Mouse (Mus musculus) MEL (cell line): ENCODE data around the gene Tm4sf19. TPM values are rescaled to one million over a fixed set of nuclear protein-coding genes. Genes with fewer than 3 reads are reported as not detected.
A peak's percentile ranks its signal among the peaks of the same experiment; 100 is the strongest.

ENCODE experiments used
- DNase-seq: peaks from one replicate; pipeline ENCODE4 v3.0.0; 2011; ENCODE audit warnings: low read depth, low spot score
- H3K27ac ChIP-seq: 2 replicates; pipeline ENCODE4 v1.5.1; 2012; ENCODE audit warnings: low read depth, mild to moderate bottlenecking, control low read depth, low read length, moderate library complexity; ENCODE audit not compliant: control insufficient read depth
- H3K27me3 ChIP-seq, 2 experiments: fragments of 150-350 bp in 1 of 2; sonication (generic) in 1 of 2; 2 replicates each; pipeline ENCODE4 v1.6.1; 2012; ENCODE audit warnings: low read length in 2 of 2, mild to moderate bottlenecking in 2 of 2, improper control_type of control experiment in 1 of 2, moderate library complexity in 1 of 2; ENCODE audit not compliant: insufficient read depth in 2 of 2, control insufficient read depth in 1 of 2
- H3K36me3 ChIP-seq, 2 experiments: 2 replicates each; pipeline ENCODE4 v1.6.1; 2012 to 2014; ENCODE audit warnings: low read length in 2 of 2, improper control_type of control experiment in 1 of 2, inconsistent platforms in 1 of 2, mild to moderate bottlenecking in 1 of 2; ENCODE audit not compliant: insufficient read depth in 2 of 2, control insufficient read depth in 1 of 2
- H3K4me1 ChIP-seq, 2 experiments: fragments of 150-350 bp in 1 of 2; sonication (generic) in 1 of 2; 2 replicates each; pipeline ENCODE4 v1.6.1; 2012; ENCODE audit warnings: low read length in 2 of 2, improper control_type of control experiment in 1 of 2, mild to moderate bottlenecking in 1 of 2; ENCODE audit not compliant: insufficient read depth in 2 of 2, control insufficient read depth in 1 of 2
- H3K4me3 ChIP-seq, 2 experiments: fragments of 150-350 bp in 1 of 2; sonication (generic) in 1 of 2; 2 replicates each; pipeline ENCODE4 v1.5.1; 2012; ENCODE audit warnings: low read depth in 2 of 2, low read length in 2 of 2, mild to moderate bottlenecking in 2 of 2, moderate library complexity in 2 of 2, control low read depth in 1 of 2, improper control_type of control experiment in 1 of 2; ENCODE audit not compliant: control insufficient read depth in 1 of 2, insufficient read depth in 1 of 2
- H3K79me2 ChIP-seq: 2 replicates; pipeline ENCODE4 v1.6.1; 2012; ENCODE audit warnings: mild to moderate bottlenecking, low read length, moderate library complexity; ENCODE audit not compliant: control insufficient read depth, poor library complexity, insufficient read depth
- H3K9ac ChIP-seq: 2 replicates; pipeline ENCODE4 v1.6.1; 2012; ENCODE audit warnings: low read depth, mild to moderate bottlenecking, control low read depth, low read length, moderate library complexity; ENCODE audit not compliant: control insufficient read depth, poor library complexity, severe bottlenecking
- H3K9me3 ChIP-seq: fragments of 150-350 bp; sonication (generic); replicated peaks from 2 replicates; pipeline ENCODE4 v1.6.1; 2012; ENCODE audit warnings: mild to moderate bottlenecking, low read length, improper control_type of control experiment, moderate library complexity; ENCODE audit not compliant: insufficient read depth
- CHD1 ChIP-seq: IDR thresholded peaks from 2 replicates; pipeline ENCODE4 v1.6.1; 2012; ENCODE audit warnings: low read depth, mild to moderate bottlenecking, inconsistent platforms, low read length, improper control_type of control experiment
- CHD2 ChIP-seq: IDR thresholded peaks from 2 replicates; pipeline ENCODE4 v1.6.1; 2011; ENCODE audit warnings: low read length, improper control_type of control experiment
- CTCF ChIP-seq, 3 experiments: IDR thresholded peaks in 2 of 3; conservative IDR thresholded peaks in 1 of 3; 2 replicates each; pipeline ENCODE4 v1.5.1; 2011 to 2012; ENCODE audit warnings: low read length in 3 of 3, low read depth in 2 of 3, mild to moderate bottlenecking in 2 of 3, improper control_type of control experiment in 1 of 3, inconsistent platforms in 1 of 3, mixed read lengths in 1 of 3, moderate library complexity in 1 of 3; ENCODE audit not compliant: control insufficient read depth in 1 of 3, insufficient read depth in 1 of 3, poor library complexity in 1 of 3, severe bottlenecking in 1 of 3
- E2F4 ChIP-seq: IDR thresholded peaks from 2 replicates; pipeline ENCODE4 v1.6.1; 2011; ENCODE audit warnings: low read depth, low read length, improper control_type of control experiment, borderline replicate concordance
- ELF1 ChIP-seq: IDR thresholded peaks from 2 replicates; pipeline ENCODE4 v1.6.1; 2014; ENCODE audit warnings: low read depth, mild to moderate bottlenecking, inconsistent platforms, low read length, improper control_type of control experiment, moderate library complexity
- EP300 ChIP-seq, 2 experiments: IDR thresholded peaks; 2 replicates each; pipeline ENCODE4 v1.6.1; 2011; ENCODE audit warnings: improper control_type of control experiment in 2 of 2, low read length in 2 of 2, low read depth in 1 of 2, mild to moderate bottlenecking in 1 of 2
- ETS1 ChIP-seq: IDR thresholded peaks from 2 replicates; pipeline ENCODE4 v1.6.1; 2012; ENCODE audit warnings: low read depth, mild to moderate bottlenecking, inconsistent platforms, low read length, improper control_type of control experiment, moderate library complexity
- GABPA ChIP-seq: IDR thresholded peaks from 2 replicates; pipeline ENCODE4 v1.6.1; 2012; ENCODE audit warnings: low read depth, mild to moderate bottlenecking, inconsistent platforms, low read length, improper control_type of control experiment, moderate library complexity
- GATA1 ChIP-seq: IDR thresholded peaks from 2 replicates; pipeline ENCODE4 v1.6.1; 2011; ENCODE audit warnings: low read depth, low read length, improper control_type of control experiment
- HCFC1 ChIP-seq: IDR thresholded peaks from 2 replicates; pipeline ENCODE4 v1.6.1; 2012; ENCODE audit warnings: low read depth, mild to moderate bottlenecking, inconsistent platforms, low read length, improper control_type of control experiment, moderate library complexity
- KAT2A ChIP-seq: conservative IDR thresholded peaks from 2 replicates; pipeline ENCODE4 v1.6.1; 2012; ENCODE audit warnings: low read depth, low read length, improper control_type of control experiment, inconsistent platforms
- MAFK ChIP-seq: IDR thresholded peaks from 2 replicates; pipeline ENCODE4 v1.6.1; 2011; ENCODE audit warnings: low read depth, mild to moderate bottlenecking, low read length, improper control_type of control experiment, borderline replicate concordance
- MAX ChIP-seq: IDR thresholded peaks from 2 replicates; pipeline ENCODE4 v1.6.1; 2011; ENCODE audit warnings: low read length, improper control_type of control experiment
- MAZ ChIP-seq: IDR thresholded peaks from 2 replicates; pipeline ENCODE4 v1.6.1; 2012; ENCODE audit warnings: low read depth, mild to moderate bottlenecking, inconsistent platforms, low read length, improper control_type of control experiment
- MEF2A ChIP-seq: IDR thresholded peaks from 2 replicates; pipeline ENCODE4 v1.6.1; 2014; ENCODE audit warnings: low read depth, mild to moderate bottlenecking, inconsistent platforms, low read length, improper control_type of control experiment; ENCODE audit not compliant: poor library complexity, insufficient replicate concordance, severe bottlenecking; ENCODE audit errors: extremely low read depth
- MXI1 ChIP-seq: IDR thresholded peaks from 2 replicates; pipeline ENCODE4 v1.6.1; 2011; ENCODE audit warnings: mild to moderate bottlenecking, low read depth, low read length, improper control_type of control experiment
- MYB ChIP-seq: IDR thresholded peaks from 2 replicates; pipeline ENCODE4 v1.6.1; 2011; ENCODE audit warnings: mild to moderate bottlenecking, low read depth, low read length, improper control_type of control experiment
- MYC ChIP-seq: IDR thresholded peaks from 2 replicates; pipeline ENCODE4 v1.6.1; 2011; ENCODE audit warnings: low read depth, mild to moderate bottlenecking, low read length, improper control_type of control experiment, moderate library complexity
- NELFE ChIP-seq: IDR thresholded peaks from 2 replicates; pipeline ENCODE4 v1.6.1; 2011; ENCODE audit warnings: low read depth, low read length, improper control_type of control experiment
- POLR2A ChIP-seq, 2 experiments: IDR thresholded peaks; 2 replicates each; pipeline ENCODE4 v1.6.1; 2011 to 2012; ENCODE audit warnings: low read length in 2 of 2, mild to moderate bottlenecking in 2 of 2, control low read depth in 1 of 2, improper control_type of control experiment in 1 of 2, low read depth in 1 of 2, moderate library complexity in 1 of 2; ENCODE audit not compliant: control insufficient read depth in 1 of 2, insufficient read depth in 1 of 2, poor library complexity in 1 of 2
- POLR2AphosphoS2 ChIP-seq: IDR thresholded peaks from 2 replicates; pipeline ENCODE4 v1.6.1; 2011; ENCODE audit warnings: low read length, improper control_type of control experiment
- RCOR1 ChIP-seq: IDR thresholded peaks from 2 replicates; pipeline ENCODE4 v1.6.1; 2012; ENCODE audit warnings: low read depth, mild to moderate bottlenecking, inconsistent platforms, low read length, improper control_type of control experiment
- SIN3A ChIP-seq: IDR thresholded peaks from 2 replicates; pipeline ENCODE4 v1.6.1; 2012; ENCODE audit warnings: low read length, improper control_type of control experiment, inconsistent platforms
- SMC3 ChIP-seq: IDR thresholded peaks from 2 replicates; pipeline ENCODE4 v1.6.1; 2011; ENCODE audit warnings: low read depth, low read length, improper control_type of control experiment
- TAL1 ChIP-seq: IDR thresholded peaks from 2 replicates; pipeline ENCODE4 v1.6.1; 2012; ENCODE audit warnings: mild to moderate bottlenecking, inconsistent platforms, low read length, moderate library complexity, mixed read lengths
- TBP ChIP-seq: IDR thresholded peaks from 2 replicates; pipeline ENCODE4 v1.8.0; 2011; ENCODE audit warnings: low read depth, low read length, improper control_type of control experiment
- TCF12 ChIP-seq: IDR thresholded peaks from 2 replicates; pipeline ENCODE4 v1.6.1; 2014; ENCODE audit warnings: low read depth, mild to moderate bottlenecking, inconsistent platforms, low read length, improper control_type of control experiment, moderate library complexity
- UBTF ChIP-seq: IDR thresholded peaks from 2 replicates; pipeline ENCODE4 v1.6.1; 2012; ENCODE audit warnings: low read depth, mild to moderate bottlenecking, inconsistent platforms, low read length, improper control_type of control experiment, moderate library complexity, borderline replicate concordance; ENCODE audit not compliant: insufficient read depth
- USF1 ChIP-seq: IDR thresholded peaks from 2 replicates; pipeline ENCODE4 v1.6.1; 2014; ENCODE audit warnings: low read depth, mild to moderate bottlenecking, inconsistent platforms, low read length, improper control_type of control experiment, moderate library complexity
- USF2 ChIP-seq, 2 experiments: IDR thresholded peaks; 2 replicates each; pipeline ENCODE4 v1.6.1; 2011 to 2012; ENCODE audit warnings: improper control_type of control experiment in 2 of 2, low read length in 2 of 2, borderline replicate concordance in 1 of 2, inconsistent platforms in 1 of 2, low read depth in 1 of 2, mild to moderate bottlenecking in 1 of 2; ENCODE audit not compliant: insufficient read depth in 1 of 2
- ZC3H11A ChIP-seq: IDR thresholded peaks from 2 replicates; pipeline ENCODE4 v1.6.1; 2012; ENCODE audit warnings: low read depth, mild to moderate bottlenecking, inconsistent platforms, low read length, improper control_type of control experiment
- ZKSCAN1 ChIP-seq: IDR thresholded peaks from 2 replicates; pipeline ENCODE4 v1.6.1; 2012; ENCODE audit warnings: low read depth, mild to moderate bottlenecking, inconsistent platforms, low read length, improper control_type of control experiment, moderate library complexity
- ZMIZ1 ChIP-seq: IDR thresholded peaks from 2 replicates; pipeline ENCODE4 v1.6.1; 2012; ENCODE audit warnings: low read depth, mild to moderate bottlenecking, inconsistent platforms, low read length, improper control_type of control experiment, moderate library complexity
- ZNF384 ChIP-seq: IDR thresholded peaks from 2 replicates; pipeline ENCODE4 v1.6.1; 2012; ENCODE audit warnings: low read depth, mild to moderate bottlenecking, inconsistent platforms, low read length, improper control_type of control experiment
- polyA plus RNA-seq, 2 experiments: library from polyadenylated mRNA; stranded (reverse) in 1 of 2; unstranded in 1 of 2; fragments of >175 nt in 1 of 2; fragments of >200 nt in 1 of 2; gene quantifications; 2 replicates each; pipeline versions ENCODE4 v1.2.1 to v1.2.4; 2012; ENCODE audit warnings: low replicate concordance in 2 of 2, low read depth in 1 of 2; ENCODE audit not compliant: insufficient read length in 2 of 2, insufficient read depth in 1 of 2, missing spikeins in 1 of 2
- total RNA-seq: library from RNA; depleted of rRNA; stranded (reverse); fragments of 300-350 nt; gene quantifications from 2 replicates; pipeline ENCODE4 v1.2.3, GENCODE M21; 2012

Gene Tm4sf19
- total and polyA plus RNA-seq, 3 experiments, result 0.06 TPM; not detected in 2

GRCm38 (mm10) chr16:32419517-32420483 lies 19.5 kb downstream of the Tm4sf19 start, which contains the start of gene Tctex1d2:
TSS of gene Tctex1d2 (plus strand) at chr16:32419702.
- Histone ChIP-seq H3K36me3 (peaks cover 0 to 5% of the 10 kb centered on the region in 2 experiments; a peak in 1 of 4 replicates), H3K27me3 (no peaks in the 10 kb centered on the region), H3K4me1 (peaks cover 0 to 3% of the 10 kb centered on the region in 2 experiments; a peak in 2 of 4 replicates), H3K9me3 (no peaks in the 10 kb centered on the region), H3K9ac (peak within 1 kb of the TSS; percentile 75), H3K4me3 (peak within 1 kb of the TSS; percentile 58 to 84), H3K27ac (peak within 1 kb of the TSS; percentile 68), H3K79me2 (peaks cover 3% of the 10 kb centered on the region; the same call in 1 of the 2 replicates)
- peak; percentile 97 for DNase-seq
- TF ChIP-seq GABPA (no peak), MAZ (no peak), CHD1 (no peak), MYC (0 out of 2 replicates have a peak, but pooled peaks have one; percentile 12), ZKSCAN1 (no peak), ETS1 (peak; percentile 46; the same call in 1 of the 2 replicates), RCOR1 (no peak), CHD2 (no peak), GATA1 (peak; percentile 35; the same call in 1 of the 2 replicates), ZMIZ1 (no peak), ZNF384 (peak; percentile 79), TAL1 (peak; percentile 33), MAX (peak; percentile 54; the same call in 1 of the 2 replicates), SMC3 (no peak), MEF2A (no peak), POLR2AphosphoS2 (0 out of 2 replicates have a peak, but pooled peaks have one; percentile 26), HCFC1 (peak; percentile 74), EP300 (IDR thresholded peaks at IDR 0.05; ENCODE audit: low read depth in 1 of 2, low read length in 2 of 2) (peak in 1 of 2 experiments; percentile 62; a peak in 2 of 4 replicates), MAFK (no peak), KAT2A (peak; percentile 67), USF1 (peak; percentile 97), TCF12 (peak; percentile 62), E2F4 (no peak), POLR2A (IDR thresholded peaks at IDR 0.05; ENCODE audit: control insufficient read depth in 1 of 2, insufficient read depth in 1 of 2, low read depth in 1 of 2, low read length in 2 of 2, poor library complexity in 1 of 2) (peak in 1 of 2 experiments; percentile 73; a peak in 1 of 4 replicates), ELF1 (peak; percentile 76), SIN3A (peak; percentile 80), CTCF (IDR thresholded peaks at IDR 0.05 in 2 of 3, conservative IDR thresholded peaks at IDR 0.05 in 1 of 3; ENCODE audit: control insufficient read depth in 1 of 3, insufficient read depth in 1 of 3, low read depth in 2 of 3, low read length in 3 of 3, poor library complexity in 1 of 3, severe bottlenecking in 1 of 3) (no peak), USF2 (IDR thresholded peaks at IDR 0.05; ENCODE audit: borderline replicate concordance in 1 of 2, insufficient read depth in 1 of 2, low read depth in 1 of 2, low read length in 2 of 2) (peak; percentile 39 to 76; a peak in 3 of 4 replicates), MYB (0 out of 2 replicates have a peak, but pooled peaks have one; percentile 22), UBTF (no peak), NELFE (peak; percentile 53), MXI1 (peak; percentile 86), ZC3H11A (no peak), TBP (peak; percentile 56; the same call in 1 of the 2 replicates)
